Mouse (Mus musculus) embryonic facial prominence, embryonic 14.5 days (tissue): Measurements from ENCODE around the gene Olfr1189. TPM values are rescaled to one million over a fixed set of nuclear protein-coding genes. Genes with fewer than 3 reads are reported as not detected.
"Not testable (repeated sequence)": the region's sequence is repeated elsewhere in the genome, so short reads cannot be mapped to it uniquely, and the experiment has no call there.

Source experiments
- ATAC-seq: fragments of 200-750 bp; cut with Nextera tagmentation; 2 replicates; pipeline ENCODE4 v1.8.0; 2017; ENCODE audit warnings: low read depth, moderate number of reproducible peaks, moderate TSS enrichment
- DNase-seq: peaks from one replicate; pipeline ENCODE4 v3.0.0-alpha.2; 2015; ENCODE audit warnings: low spot score
- H3K27ac ChIP-seq: fragments of 300-500 bp; sonication (generic); replicated peaks from 2 replicates; pipeline ENCODE4 v1.5.1; 2014; ENCODE audit warnings: low read depth, mild to moderate bottlenecking, low read length, moderate library complexity
- H3K27me3 ChIP-seq: fragments of 300-500 bp; sonication (generic); replicated peaks from 2 replicates; pipeline ENCODE4 v1.6.1; 2014; ENCODE audit warnings: low read length; ENCODE audit not compliant: control insufficient read depth, insufficient read depth
- H3K36me3 ChIP-seq: fragments of 300-500 bp; sonication (generic); 2 replicates; pipeline ENCODE4 v1.6.1; 2014; ENCODE audit warnings: low read length, mixed read lengths; ENCODE audit not compliant: control insufficient read depth, insufficient read depth
- H3K4me1 ChIP-seq: fragments of 300-500 bp; sonication (generic); 2 replicates; pipeline ENCODE4 v1.6.1; 2014; ENCODE audit warnings: antibody characterized with exemption, low read length; ENCODE audit not compliant: control insufficient read depth, insufficient read depth
- H3K4me2 ChIP-seq: fragments of 300-500 bp; sonication (generic); 2 replicates; pipeline ENCODE4 v1.6.1; 2014; ENCODE audit warnings: low read depth, mild to moderate bottlenecking, low read length, moderate library complexity, mixed read lengths
- H3K4me3 ChIP-seq: fragments of 300-500 bp; sonication (generic); 2 replicates; pipeline ENCODE4 v1.5.1; 2014; ENCODE audit warnings: low read depth, mild to moderate bottlenecking, low read length
- H3K9ac ChIP-seq: fragments of 300-500 bp; sonication (generic); 2 replicates; pipeline ENCODE4 v1.6.1; 2014; ENCODE audit warnings: low read depth, mild to moderate bottlenecking, low read length, moderate library complexity, mixed read lengths
- H3K9me3 ChIP-seq: fragments of 300-500 bp; sonication (generic); 2 replicates; pipeline ENCODE4 v1.6.1; 2016; ENCODE audit warnings: low read length; ENCODE audit not compliant: control insufficient read depth
- WGBS: fragments of 180-500 bp; shearing (Covaris S2); extraction: QIAGEN DNeasy Blood & Tissue Kit; methylation state at CpG from one replicate; pipeline ENCODE4 v1.1.7; 2014; 5-methylcytosine and 5-hydroxymethylcytosine counted together
- polyA plus RNA-seq: library from polyadenylated mRNA; unstranded; fragments of >200 nt; fragmentation: Nextera tagmentation; extraction: Ambion mirVana; gene quantifications from 2 replicates; pipeline ENCODE4 v1.2.1, GENCODE M21; 2014

Olfr1189 gene
- not detected in 2 replicates for polyA plus RNA-seq

DNA sequence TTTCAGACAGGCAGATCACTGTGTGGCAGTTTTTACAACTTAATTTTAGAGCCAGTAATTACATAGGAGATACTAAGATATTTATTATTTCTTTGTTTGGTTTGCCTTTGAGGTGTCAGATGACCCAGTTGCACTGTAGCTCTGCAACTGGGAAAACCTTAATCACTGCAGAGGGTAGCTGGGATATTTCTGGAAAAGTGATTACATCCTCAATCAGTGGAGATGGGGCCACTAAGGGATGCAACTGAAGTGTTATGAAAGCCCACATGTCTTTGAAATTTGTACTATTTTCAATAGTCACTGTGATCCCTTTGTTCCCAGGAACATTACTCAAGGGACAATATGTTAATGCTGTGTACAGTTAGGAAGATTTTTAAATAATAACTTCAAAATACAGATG lies at the start of gene Olfr1189:
TSS of gene Olfr1189 (plus strand) at position 301 of the 400 bp plus-strand sequence.
- H3K27me3 ChIP-seq = no peaks in the 10 kb centered on the region
- DNase-seq (no peak), ATAC-seq (no peak)
- H3K36me3 ChIP-seq = no peaks in the 10 kb centered on the region
- H3K4me2 ChIP-seq = no peak within 1 kb of the TSS
- no peaks in the 10 kb centered on the region for H3K4me1 ChIP-seq
- no peak within 1 kb of the TSS for H3K9ac ChIP-seq
- H3K9me3 ChIP-seq = no peaks in the 10 kb centered on the region
- no peak within 1 kb of the TSS for H3K27ac ChIP-seq
- H3K4me3 ChIP-seq = no peak within 1 kb of the TSS

- Histone ChIP-seq H3K27ac (no peak within 1 kb of the TSS), H3K9me3 (no peaks in the 10 kb centered on the region), H3K36me3 (no peaks in the 10 kb centered on the region), H3K4me3 (no peak within 1 kb of the TSS), H3K9ac (no peak within 1 kb of the TSS), H3K4me2 (no peak within 1 kb of the TSS), H3K4me1 (no peaks in the 10 kb centered on the region), H3K27me3 (no peaks in the 10 kb centered on the region)
- DNase-seq (no peak), ATAC-seq (no peak)
- WGBS = 88% methylated on average over 2 of the region's 2 CpGs
These were observed 29.6 kb upstream of the Olfr1189 start, which contains the start of gene Olfr1188 for GRCm38 (mm10) chr2:88556635-88557034. TSS of gene Olfr1188 (plus strand) at chr2:88556935.

GRCm38 (mm10) chr2:88572696-88573095 lies 13.6 kb upstream of the Olfr1189 start:
- H3K4me3 ChIP-seq, H3K4me1 ChIP-seq, ATAC-seq, H3K9me3 ChIP-seq, H3K27me3 ChIP-seq, H3K4me2 ChIP-seq, DNase-seq, H3K9ac ChIP-seq, H3K27ac ChIP-seq, H3K36me3 ChIP-seq: not testable (repeated sequence)
- 90% methylated on average over 12 of the region's 12 CpGs for WGBS

DNA sequence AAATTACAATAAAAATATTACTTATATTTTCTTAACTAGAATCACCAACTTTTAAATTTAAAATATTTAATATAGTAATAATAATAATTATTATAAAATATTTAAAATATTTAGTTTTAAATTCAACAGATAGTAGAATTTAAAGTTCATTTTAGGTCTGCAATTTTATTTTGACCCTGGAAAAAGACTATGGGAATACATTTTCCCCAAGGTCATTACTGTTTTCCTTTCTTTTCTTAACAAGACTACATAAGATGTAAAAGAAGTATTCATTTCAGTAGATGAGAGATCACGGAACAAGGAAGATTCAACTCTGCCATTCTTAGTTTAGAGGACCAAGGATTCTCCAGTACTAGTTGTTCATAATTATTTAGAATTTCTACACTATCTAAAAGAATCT lies 54.0 kb downstream of the Olfr1189 start, which contains the start of gene Olfr1191-ps1:
TSS of gene Olfr1191-ps1 (plus strand) at position 301 of the 400 bp plus-strand sequence.
- ATAC-seq, DNase-seq, H3K27me3 ChIP-seq, H3K4me2 ChIP-seq, H3K9me3 ChIP-seq, H3K4me3 ChIP-seq, H3K9ac ChIP-seq, H3K36me3 ChIP-seq, H3K27ac ChIP-seq, H3K4me1 ChIP-seq: not testable (repeated sequence)
- WGBS = 80% methylated on average over 1 of the region's 1 CpGs

Other genes with a start within 250 kb of the Olfr1189 start
- 0.17 TPM in 1 of 2 replicates, not detected in the other for gene Olfr1176, start 249.7 kb upstream of the Olfr1189 start, polyA plus RNA-seq
- gene Olfr1177-ps, start 240.0 kb upstream of the Olfr1189 start, polyA plus RNA-seq = 0.14 TPM in 1 of 2 replicates, not detected in the other
- gene Olfr1178, start 199.4 kb upstream of the Olfr1189 start, polyA plus RNA-seq = 0.06 TPM in 1 of 2 replicates, not detected in the other
- gene Olfr1179, start 180.0 kb upstream of the Olfr1189 start, polyA plus RNA-seq = not detected in 2 replicates
- not detected in 2 replicates for gene Olfr1180, start 167.3 kb upstream of the Olfr1189 start, polyA plus RNA-seq
- not detected in 2 replicates for gene Olfr1181, start 160.3 kb upstream of the Olfr1189 start, polyA plus RNA-seq
- gene Gm13757, start 137.3 kb upstream of the Olfr1189 start, polyA plus RNA-seq = not detected in 2 replicates
- not detected in 2 replicates for gene Olfr1183, start 131.6 kb upstream of the Olfr1189 start, polyA plus RNA-seq
- gene Olfr1184, start 102.9 kb upstream of the Olfr1189 start, polyA plus RNA-seq = 0.08 TPM in 1 of 2 replicates, not detected in the other
- not detected in 2 replicates for gene Olfr1185-ps1, start 93.1 kb upstream of the Olfr1189 start, polyA plus RNA-seq
- gene Olfr1186, start 67.9 kb upstream of the Olfr1189 start, polyA plus RNA-seq = not detected in 2 replicates
- not detected in 2 replicates for gene Olfr1188, start 29.5 kb upstream of the Olfr1189 start, polyA plus RNA-seq
- gene Olfr1191-ps1, start 54.1 kb downstream of the Olfr1189 start, polyA plus RNA-seq = not detected in 2 replicates
- gene Olfr1192-ps1, start 62.1 kb downstream of the Olfr1189 start, polyA plus RNA-seq = 0.06 TPM in 1 of 2 replicates, not detected in the other
- not detected in 2 replicates for gene Olfr1193, start 89.2 kb downstream of the Olfr1189 start, polyA plus RNA-seq
- not detected in 2 replicates for gene Olfr1195, start 102.7 kb downstream of the Olfr1189 start, polyA plus RNA-seq
- 0.29 TPM in 1 of 2 replicates, not detected in the other for gene Olfr1196, start 118.1 kb downstream of the Olfr1189 start, polyA plus RNA-seq
- gene Olfr1197, start 145.9 kb downstream of the Olfr1189 start, polyA plus RNA-seq = not detected in 2 replicates
- gene Olfr1198, start 164.9 kb downstream of the Olfr1189 start, polyA plus RNA-seq = not detected in 2 replicates
- gene Olfr1199, start 174.0 kb downstream of the Olfr1189 start, polyA plus RNA-seq = not detected in 2 replicates
- gene Olfr1200, start 184.0 kb downstream of the Olfr1189 start, polyA plus RNA-seq = not detected in 2 replicates
- gene Olfr1201, start 206.6 kb downstream of the Olfr1189 start, polyA plus RNA-seq = not detected in 2 replicates
- not detected in 2 replicates for gene Olfr1202, start 228.0 kb downstream of the Olfr1189 start, polyA plus RNA-seq
- gene Olfr1205, start 243.3 kb downstream of the Olfr1189 start, polyA plus RNA-seq = not detected in 2 replicates